Mouse (Mus musculus) inflammation-experienced regulatory T-cells, adult 6 months (primary cell): ENCODE results near the gene Fga. TPM values are rescaled to one million over a fixed set of nuclear protein-coding genes. Genes with fewer than 3 reads are reported as not detected.

ENCODE experiments used
- ATAC-seq: one replicate; pipeline ENCODE4 v1.8.0; 2017
- polyA plus RNA-seq, 3 experiments: library from polyadenylated mRNA; unstranded; fragments of 100-300 nt; shearing (Covaris generic); gene quantifications; one replicate each; pipeline ENCODE4 v1.2.1; 2017

The Fga gene
- polyA plus RNA-seq, 3 experiments from 2014 or later, result not detected

DNA sequence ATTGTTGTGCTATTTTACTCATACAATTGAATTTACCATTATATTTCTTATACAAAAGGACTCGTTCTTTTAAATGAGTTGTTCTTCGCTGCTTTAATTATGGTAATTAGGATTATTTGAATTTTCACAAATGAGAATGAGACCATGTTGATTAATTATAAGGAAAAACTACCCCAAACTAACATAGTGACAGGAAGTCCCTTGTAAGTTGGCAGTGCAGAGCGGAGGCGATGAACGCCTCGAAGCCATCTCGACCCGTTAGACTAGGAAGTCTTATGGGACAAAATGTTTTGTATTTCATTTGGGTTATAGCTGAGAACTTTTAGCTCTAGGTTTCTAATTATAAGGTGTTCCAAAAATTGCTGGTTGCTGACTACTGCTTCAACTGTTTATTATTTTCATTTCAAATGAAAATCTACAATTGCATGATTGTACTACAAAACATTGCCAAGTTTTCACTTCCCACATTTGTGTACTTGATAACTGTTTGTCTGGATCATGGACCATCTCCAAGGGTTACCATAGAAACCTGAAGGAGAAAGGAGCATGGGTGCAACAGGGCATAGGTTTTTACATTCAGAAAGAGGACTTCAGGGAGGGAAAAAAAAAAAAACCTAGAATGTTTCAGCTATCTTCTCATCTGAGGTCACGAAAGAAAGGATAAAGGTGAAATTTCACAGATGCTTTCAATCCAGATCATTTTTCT is 1.8 kb downstream of the Fga start:
- ATAC-seq, result no peak

DNA sequence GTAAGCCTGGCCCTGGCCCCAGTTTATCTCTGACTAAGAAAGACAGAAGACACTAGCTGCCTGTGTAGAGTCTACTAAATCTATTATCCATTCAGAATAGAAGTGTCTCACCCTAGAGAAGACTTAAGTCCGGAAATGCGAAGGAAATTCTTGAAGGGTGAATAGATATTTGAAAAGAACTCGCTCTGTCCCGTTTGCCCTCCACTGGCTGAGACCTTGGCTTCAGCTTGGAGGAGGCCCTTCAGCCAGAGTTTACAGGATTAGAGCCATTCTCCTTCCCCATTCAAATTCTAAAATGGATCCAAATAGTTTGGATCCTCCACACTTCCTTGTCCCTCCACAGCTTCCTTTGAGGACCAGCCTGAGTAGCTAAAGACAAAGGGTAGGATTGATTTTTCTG is 4.5 kb downstream of the Fga start:
- ATAC-seq, result no peak

- no peak for ATAC-seq
These were observed 7.0 kb downstream of the Fga start for GRCm38 (mm10) chr3:83032746-83033308.

GRCm38 (mm10) chr3:83033801-83034200 is 7.9 kb downstream of the Fga start:
- ATAC-seq, result no peak

- ATAC-seq, result no peak
These were observed 13.0 kb downstream of the Fga start for GRCm38 (mm10) chr3:83038865-83039264.

DNA sequence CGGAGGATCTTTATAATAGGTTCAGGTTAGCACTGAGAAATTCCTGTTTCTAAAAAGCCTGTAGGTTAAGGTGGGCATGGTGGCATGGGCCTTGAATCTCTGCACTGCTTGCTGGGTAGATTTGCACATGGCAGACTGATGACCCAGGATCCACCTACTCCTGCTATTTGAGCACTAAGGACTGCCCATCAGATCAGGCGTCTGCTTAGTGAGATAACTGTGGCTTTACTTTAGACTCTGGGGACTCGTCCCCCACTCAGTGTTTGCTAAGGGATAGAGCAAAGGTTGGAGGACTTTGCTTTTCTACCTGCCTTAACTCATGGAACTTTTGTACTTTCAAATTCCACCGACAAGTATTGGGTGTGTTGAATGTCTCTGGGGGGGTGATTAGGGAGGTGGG is 13.8 kb downstream of the Fga start:
- ATAC-seq, result no peak

DNA sequence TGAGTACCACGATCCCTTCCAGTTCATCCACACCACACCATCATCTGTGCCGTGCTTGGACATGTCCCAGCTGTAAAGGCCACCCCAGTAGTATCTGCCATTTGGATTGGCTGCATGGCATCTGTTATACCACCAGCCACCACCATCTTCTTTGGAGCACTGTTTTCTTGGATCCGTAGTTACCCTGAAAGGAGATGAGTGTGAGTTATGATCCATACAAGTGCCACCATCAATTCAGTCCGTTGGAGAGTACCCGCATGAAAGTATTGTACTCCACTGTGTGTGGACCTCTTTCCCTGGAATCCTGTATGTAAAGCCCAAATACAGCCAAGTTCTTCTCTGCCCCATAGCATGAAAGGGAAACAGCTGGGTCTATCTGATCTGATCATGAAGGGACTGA is 16.6 kb downstream of the Fga start:
- ATAC-seq, result no peak

- no peak for ATAC-seq
These were observed 20.8 kb downstream of the Fga start for GRCm38 (mm10) chr3:83046649-83047048.

DNA sequence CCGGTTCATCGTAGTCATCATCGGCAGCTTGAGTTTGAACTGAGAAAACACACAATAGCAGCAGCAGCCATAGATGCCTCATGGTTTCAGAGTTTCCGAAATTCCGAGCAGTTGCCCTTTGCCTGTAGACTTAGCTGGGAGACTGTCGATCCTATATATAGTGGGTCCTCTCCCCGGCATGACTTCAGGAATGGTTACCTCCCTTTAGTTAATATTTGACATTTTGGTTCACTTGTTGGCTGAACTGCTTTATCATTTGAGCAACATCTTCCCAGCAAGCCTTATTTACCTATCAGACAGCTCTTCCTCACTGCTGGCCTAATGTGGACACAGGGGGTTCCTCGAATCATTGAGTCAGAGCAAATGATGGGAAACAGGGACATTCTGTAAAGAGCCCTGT is 23.8 kb downstream of the Fga start, which contains the start of gene Fgb:
Gene Fgb, minus strand, starts transcription at position 184 of the 400 bp plus-strand sequence.
- ATAC-seq, result no peak

DNA sequence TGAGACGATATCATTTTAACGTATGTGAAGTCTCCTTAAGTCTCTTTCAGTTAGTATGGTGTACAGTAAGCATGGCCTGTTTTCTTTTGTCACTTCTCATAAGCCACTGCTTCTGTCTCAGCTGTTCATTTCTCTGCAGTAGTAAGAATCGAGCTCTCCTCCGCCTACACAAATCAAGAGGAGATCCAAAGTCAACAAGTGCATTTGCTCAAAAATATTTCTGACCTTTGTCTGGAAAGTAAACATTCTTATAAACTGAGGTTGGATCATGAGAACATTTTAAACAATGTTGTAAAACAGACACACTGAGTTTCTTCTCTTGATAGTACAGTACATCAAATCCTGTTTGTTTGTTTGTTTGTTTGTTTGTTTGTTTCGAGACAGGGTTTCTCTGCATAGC is 24.8 kb downstream of the Fga start:
- no peak for ATAC-seq

- no peak for ATAC-seq
These were observed 26.2 kb downstream of the Fga start for GRCm38 (mm10) chr3:83052102-83052501.

DNA sequence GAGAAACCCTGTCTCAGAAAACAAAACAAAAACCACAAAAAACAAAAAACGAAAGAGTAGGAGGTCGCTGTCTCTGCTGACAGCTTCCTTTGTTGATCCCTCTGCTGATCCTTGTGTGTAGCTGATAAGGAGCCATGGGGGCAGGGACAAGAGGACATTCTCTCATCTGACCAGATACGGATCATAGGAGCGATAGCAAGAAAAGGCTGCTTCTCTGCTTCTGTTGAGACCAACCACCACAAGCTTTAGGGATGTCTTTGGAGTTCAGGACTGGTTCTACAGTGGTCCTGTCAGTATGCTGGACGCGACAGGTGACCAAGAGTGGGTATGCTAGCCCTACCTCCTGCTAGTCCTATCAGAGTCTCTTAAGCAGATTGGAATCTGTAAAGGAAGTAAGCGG is 27.2 kb downstream of the Fga start:
- no peak for ATAC-seq

- ATAC-seq, result no peak
These were observed 27.9 kb downstream of the Fga start for GRCm38 (mm10) chr3:83053758-83054157.

DNA sequence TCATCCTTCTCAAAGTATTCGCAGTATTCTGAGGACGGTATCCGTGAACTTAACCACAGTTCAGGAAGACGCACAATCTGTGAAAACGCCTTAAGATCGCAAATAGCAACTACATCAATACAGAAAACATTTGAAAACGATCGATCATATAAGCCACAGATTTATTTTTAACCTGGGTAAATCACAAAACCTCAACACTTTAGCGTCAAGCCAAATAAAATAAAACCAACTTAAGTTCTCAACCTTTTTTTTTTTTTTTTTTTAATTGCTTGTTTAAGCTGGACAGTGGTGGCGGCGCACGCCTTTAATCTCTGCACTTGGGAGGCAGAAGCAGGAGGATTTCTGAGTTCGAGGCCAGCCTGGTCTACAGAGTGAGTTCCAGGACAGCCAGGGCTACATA is 28.9 kb downstream of the Fga start:
- peak; percentile 4 for ATAC-seq

GRCm38 (mm10) chr3:83055281-83056038 is 29.6 kb downstream of the Fga start, which contains the start of gene Plrg1:
TSS of gene Plrg1 (plus strand) at chr3:83055522.
- peak; percentile 93 for ATAC-seq

GRCm38 (mm10) chr3:83057046-83057445 is 31.2 kb downstream of the Fga start:
- ATAC-seq, result no peak

DNA sequence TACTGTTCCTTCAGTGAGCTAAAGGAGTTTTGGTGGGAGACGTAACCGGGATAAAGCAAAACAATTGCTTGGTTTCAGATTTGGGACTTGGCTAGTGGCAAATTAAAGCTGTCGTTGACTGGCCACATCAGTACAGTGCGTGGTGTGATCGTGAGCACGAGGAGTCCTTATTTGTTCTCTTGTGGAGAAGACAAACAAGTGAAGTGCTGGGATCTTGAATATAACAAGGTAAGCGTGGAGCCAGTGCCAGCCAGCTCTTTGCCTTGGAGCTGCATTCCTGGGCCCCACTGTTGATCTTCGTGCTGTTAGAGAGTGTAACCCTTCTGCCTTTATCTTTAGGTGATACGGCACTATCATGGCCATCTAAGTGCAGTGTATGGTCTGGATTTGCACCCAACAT is 42.0 kb downstream of the Fga start:
- no peak for ATAC-seq

DNA sequence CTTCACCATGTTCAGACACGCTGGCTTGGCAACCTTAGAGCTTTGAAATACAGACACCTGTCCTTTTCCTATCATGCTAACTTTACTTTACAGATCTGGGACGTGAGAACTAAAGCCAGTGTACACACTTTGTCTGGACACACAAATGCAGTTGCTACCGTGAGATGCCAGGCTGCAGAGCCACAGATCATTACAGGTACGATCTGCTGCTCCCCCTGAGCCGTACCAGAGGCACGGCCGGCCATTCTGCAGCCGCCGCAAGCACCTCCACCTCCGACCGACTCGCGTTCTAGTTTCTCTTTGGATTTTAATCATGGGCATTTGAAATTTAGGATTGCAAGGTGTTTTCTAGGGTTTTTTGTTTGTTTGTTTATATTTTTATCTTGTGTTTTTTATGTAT is 43.0 kb downstream of the Fga start:
- ATAC-seq, result no peak

DNA sequence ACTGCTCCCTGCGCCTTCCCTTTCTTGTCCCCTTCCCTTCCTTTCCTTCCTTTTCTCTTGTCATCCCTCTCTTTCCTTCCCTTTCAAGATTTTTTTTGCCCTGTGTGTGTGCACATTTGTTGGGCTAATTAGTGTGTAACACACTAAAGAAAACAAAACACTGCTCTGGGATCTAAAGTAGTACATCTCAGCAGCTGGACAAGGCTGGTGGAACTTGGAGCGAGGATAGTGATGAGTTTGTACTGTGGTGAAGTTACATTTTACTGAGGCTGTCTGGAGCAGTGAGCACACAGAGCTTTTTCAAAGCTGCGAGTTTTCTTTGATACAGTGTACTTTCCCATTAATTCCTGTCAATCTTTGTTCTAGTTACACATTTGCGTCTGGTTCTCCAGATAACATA is 44.4 kb downstream of the Fga start:
- no peak for ATAC-seq

- ATAC-seq, result no peak
These were observed 50.7 kb downstream of the Fga start for GRCm38 (mm10) chr3:83076563-83076962.

DNA sequence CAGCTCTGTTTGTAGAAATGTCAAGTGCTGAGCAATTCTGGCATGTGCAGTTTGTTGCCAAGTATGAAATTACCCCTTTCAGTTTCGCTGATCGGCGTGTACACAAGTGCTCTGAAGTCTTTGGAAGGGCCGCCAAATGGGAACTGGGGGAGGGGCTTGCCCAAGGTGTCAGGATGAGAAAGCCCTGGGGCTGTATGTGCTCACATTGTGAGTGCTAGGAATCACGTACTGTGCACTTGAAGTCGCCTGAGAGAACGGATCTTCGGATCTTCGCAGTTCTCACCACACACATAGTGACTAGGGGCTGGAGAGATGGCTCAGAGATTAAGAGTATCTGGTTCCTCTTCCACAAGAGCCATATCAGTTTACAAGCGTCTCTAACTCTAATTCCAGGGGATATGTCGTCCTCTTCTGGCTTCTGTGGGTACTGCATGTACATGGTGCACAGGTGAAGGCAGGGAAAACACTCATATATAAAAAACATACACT is 54.7 kb downstream of the Fga start:
- ATAC-seq, result peak; percentile 69
